Mouse (Mus musculus) CD4-positive naive resting alpha-beta T cell, adult 57 days (primary cell): ENCODE measurements around the gene Gorasp1. TPM values are rescaled to one million over a fixed set of nuclear protein-coding genes. Genes with fewer than 3 reads are reported as not detected.

ENCODE experiments used
- total RNA-seq: library from RNA; stranded (reverse); gene quantifications from one replicate; pipeline ENCODE4 v1.2.4, GENCODE M21; 2023

Gorasp1 gene
- total RNA-seq, result 2.5 TPM

DNA sequence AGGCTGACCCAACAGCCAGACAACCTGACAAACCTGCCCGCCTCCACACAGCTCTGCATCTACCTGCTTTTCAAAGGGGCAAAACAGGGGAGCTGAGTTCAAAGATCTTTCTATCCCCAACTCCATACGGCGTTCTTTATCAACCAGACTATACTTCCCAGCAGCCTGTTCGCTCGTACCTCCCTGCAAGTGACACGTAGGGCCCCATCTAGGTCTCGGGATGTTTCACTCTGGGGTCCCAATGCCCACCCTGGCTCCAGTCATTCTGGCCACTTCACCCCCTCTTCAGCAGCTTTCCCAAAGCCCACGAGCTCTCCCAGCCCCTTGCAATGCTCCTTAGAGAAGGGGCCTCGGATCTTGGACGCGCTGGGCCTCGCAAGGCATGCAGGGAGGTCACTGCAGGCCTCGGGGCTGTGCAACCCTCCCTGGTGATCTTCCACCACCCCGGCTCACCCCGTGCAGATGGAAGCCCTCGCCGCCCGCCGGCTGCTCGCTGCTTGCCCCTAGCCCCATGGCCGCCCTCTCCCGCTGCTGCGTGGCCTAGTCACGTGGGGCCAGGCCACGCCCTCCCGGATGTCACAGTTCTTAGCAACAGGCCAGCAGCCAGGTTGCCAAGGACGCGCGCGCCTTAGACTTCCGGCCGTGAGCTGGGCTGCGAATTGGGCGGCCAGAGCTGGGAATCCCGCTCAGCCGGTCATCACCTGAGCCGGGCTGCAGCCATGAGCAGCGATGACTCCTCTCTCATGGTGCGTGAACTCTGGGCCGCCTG, at the start of gene Gorasp1, which contains the start of gene Ttc21a:
Gene Gorasp1, minus strand, starts transcription at position 561 of the 769 bp plus-strand sequence.
Gene Ttc21a, plus strand, starts transcription at position 602 of the 769 bp plus-strand sequence.

DNA sequence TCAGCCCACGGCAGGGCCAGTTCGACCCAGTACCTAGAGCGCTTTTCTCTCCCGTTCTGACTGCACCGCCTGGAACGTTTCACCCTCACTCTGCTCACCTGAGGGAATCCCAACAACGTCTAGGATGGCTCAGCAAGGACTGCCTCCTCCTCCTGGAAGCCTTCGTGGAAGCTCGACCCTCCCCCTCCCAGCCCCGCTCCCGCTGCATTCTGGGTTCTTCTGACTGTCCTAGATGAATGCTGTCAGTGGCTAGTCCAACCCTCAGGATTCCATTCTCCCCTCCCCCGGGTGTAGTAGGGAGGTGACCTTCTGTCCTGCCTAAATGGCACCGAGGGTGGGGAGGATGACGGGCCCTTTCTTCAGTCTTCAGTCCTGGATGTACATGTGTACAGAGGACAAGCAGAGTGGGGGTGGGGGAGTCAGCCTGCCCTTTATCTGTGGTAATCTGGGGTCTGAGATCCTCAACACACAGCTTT, 47.2 kb upstream of the Gorasp1 start, which contains the start of gene Csrnp1:
Gene Csrnp1, minus strand, starts transcription at position 123 of the 476 bp plus-strand sequence.

DNA sequence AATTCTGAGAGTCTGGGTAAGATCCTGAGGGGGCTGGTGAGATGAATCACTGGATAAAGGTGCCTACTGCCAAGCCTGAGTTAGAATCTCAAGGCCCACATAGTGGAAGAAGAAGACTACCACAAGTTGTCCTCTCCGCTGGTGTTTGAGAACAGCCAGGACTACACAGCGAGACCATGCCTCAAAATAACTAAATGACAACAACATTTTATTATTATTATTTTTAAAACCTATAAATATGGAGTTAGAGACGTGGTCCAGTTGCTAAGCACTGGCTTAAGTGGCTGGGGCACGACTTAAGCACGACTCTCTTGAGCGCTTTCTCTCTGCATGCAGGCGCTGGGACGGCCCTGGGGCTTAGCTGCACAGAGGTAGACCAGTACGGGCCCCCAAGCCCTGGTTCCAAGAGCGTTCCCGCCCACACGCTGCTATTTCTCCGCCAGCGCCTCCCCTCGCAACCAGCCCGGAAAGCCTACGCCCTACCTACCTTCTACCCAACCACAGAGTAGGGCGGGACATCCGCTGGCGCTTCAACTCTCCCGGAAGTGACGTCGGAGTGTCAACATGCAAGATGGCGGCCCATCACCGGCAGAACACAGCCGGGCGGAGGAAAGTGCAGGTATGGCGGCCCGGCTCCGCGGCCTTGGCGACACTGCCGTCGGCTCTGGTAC, 42.9 kb downstream of the Gorasp1 start, which contains the start of gene Wdr48:
Gene Wdr48, plus strand, starts transcription at position 540 of the 671 bp plus-strand sequence.

Other genes with a start within 250 kb of the Gorasp1 start
- not detected for gene Scn10a, start 218.2 kb downstream of the Gorasp1 start, total RNA-seq
- not detected for gene Scn11a, start 112.1 kb downstream of the Gorasp1 start, total RNA-seq
- 69.2 TPM for gene Wdr48, start 42.7 kb downstream of the Gorasp1 start, total RNA-seq
- gene Ttc21a, start within 50 bp of the Gorasp1 start, total RNA-seq, result not detected
- 201 TPM for gene Csrnp1, start 47.1 kb upstream of the Gorasp1 start, total RNA-seq
- gene Xirp1, start 86.0 kb upstream of the Gorasp1 start, total RNA-seq, result not detected
- 0.74 TPM for gene Cx3cr1, start 132.3 kb upstream of the Gorasp1 start, total RNA-seq
- gene Ccr8, start 154.5 kb upstream of the Gorasp1 start, total RNA-seq, result 3.7 TPM
- gene Slc25a38, start 172.8 kb upstream of the Gorasp1 start, total RNA-seq, result 29.6 TPM
- gene Rpsa, start 190.1 kb upstream of the Gorasp1 start, total RNA-seq, result 2,922 TPM
- gene Mobp, start 212.1 kb upstream of the Gorasp1 start, total RNA-seq, result not detected